Comparison of ENCODE assay signal across 8 mouse cellular contexts in the genomic region with DNA sequence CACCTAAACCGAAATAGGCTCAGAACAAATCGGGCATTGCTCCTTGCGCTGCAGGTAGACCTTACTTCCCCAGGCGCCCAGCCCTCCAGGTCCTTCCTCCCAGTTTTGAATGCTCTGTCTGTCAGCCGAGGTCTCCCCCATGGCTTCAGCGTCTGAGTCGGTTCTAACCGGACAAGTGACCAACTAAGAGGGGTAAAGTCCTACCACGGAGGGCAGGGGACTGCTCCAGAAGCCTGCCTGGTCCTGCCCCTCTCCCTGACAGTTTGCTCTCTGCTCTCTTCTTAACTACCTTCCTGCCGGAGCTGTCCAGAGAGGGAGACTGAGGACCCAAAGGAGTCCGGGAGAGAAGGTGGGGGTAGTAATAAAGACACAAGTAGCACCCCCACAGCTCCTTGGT. TPM values are rescaled to one million over a fixed set of nuclear protein-coding genes. Genes with fewer than 3 reads are reported as not detected.
DNase-seq lines count a peak whose midpoint lies in the region; ATAC-seq and TF ChIP-seq lines count a peak whose summit lies in the region.

No protein-coding gene starts in this region.

- 5% methylated on average over 11 of the region's 11 CpGs for WGBS in embryonic facial prominence, embryonic 11.5 days
- 5% methylated on average over 11 of the region's 11 CpGs for WGBS in heart, embryonic 12.5 days
- WGBS in kidney, embryonic 16.5 days: 3% methylated on average over 11 of the region's 11 CpGs
- WGBS in macrophage (ENCODE audit: missing documents): 0% methylated on average over 11 of the region's 11 CpGs
- WGBS in small intestine, adult 2 months: 0% methylated on average over 11 of the region's 11 CpGs

- peak; percentile 24 for DNase-seq in CH12.LX (ENCODE audit: extremely low read depth)
- DNase-seq in adrenal gland, adult 2 months: peak; percentile 64
- no peak for DNase-seq in embryonic facial prominence, embryonic 11.5 days (ENCODE audit: low spot score)
- no peak for DNase-seq in layer of hippocampus, adult 11-12 months (ENCODE audit: low spot score)

- dilution Hi-C loops in CH12.LX (cut with MboI; ENCODE audit: extremely low pct_ligation_motif_present, extremely low pct_unique_long_range_greater_than_20kb, low sequenced_read_pairs): no loop called here

- H3K4me2 ChIP-seq in CH12.LX (ENCODE audit: insufficient read depth, low read depth, poor library complexity, severe bottlenecking): peak overlapping the region; percentile 31
- peak overlapping the region; percentile 62 for H3K4me2 ChIP-seq in embryonic facial prominence, embryonic 11.5 days (ENCODE audit: low read depth, low read length)
- peak overlapping the region; percentile 76 for H3K4me2 ChIP-seq in heart, embryonic 12.5 days
- H3K4me2 ChIP-seq in kidney, embryonic 16.5 days (replicated peaks; ENCODE audit: low read depth, low read length): peak overlapping the region; percentile 80

- H3K36me3 ChIP-seq in CH12.LX (replicated peaks in 1 of 2; ENCODE audit: control insufficient read depth in 1 of 2, insufficient read depth in 1 of 2, low read length in 1 of 2): peaks cover 0 to 9% of the 10 kb centered on the region in 2 experiments
- no peaks in the 10 kb centered on the region for H3K36me3 ChIP-seq in embryonic facial prominence, embryonic 11.5 days (replicated peaks; ENCODE audit: control insufficient read depth, insufficient read depth, low read depth, low read length)
- H3K36me3 ChIP-seq in heart, embryonic 12.5 days: peaks cover 6% of the 10 kb centered on the region; the same call in 1 of the 2 replicates
- H3K36me3 ChIP-seq in kidney, embryonic 16.5 days (ENCODE audit: insufficient read depth, low read length): no peaks in the 10 kb centered on the region
- H3K36me3 ChIP-seq in macrophage (ENCODE audit: inconsistent target): no peaks in the 10 kb centered on the region
- 0 out of 2 replicates have a peak, but pooled peaks cover 1% of the 10 kb centered on the region for H3K36me3 ChIP-seq in small intestine, adult 2 months (ENCODE audit: control insufficient read depth, insufficient read depth, low read length)

- H3K79me2 ChIP-seq in CH12.LX (replicated peaks; ENCODE audit: control insufficient read depth, extremely low read depth, insufficient read depth, poor library complexity, severe bottlenecking): peaks cover 75% of the 10 kb centered on the region
- H3K79me2 ChIP-seq in macrophage (ENCODE audit: inconsistent target): peaks cover 87% of the 10 kb centered on the region

- TF ChIP-seq RAD21 in CH12.LX (IDR thresholded peaks at IDR 0.05; ENCODE audit: low read depth, low read length): no peak

- TF ChIP-seq EP300 in CH12.LX (IDR thresholded peaks at IDR 0.05; ENCODE audit: low read length): no peak

- H3K4me3 ChIP-seq in CH12.LX (replicated peaks in 1 of 3; ENCODE audit: low read depth in 2 of 3, low read length in 2 of 3, poor library complexity in 1 of 3): peak overlapping the region; percentile 74 to 85 (median 76)
- peak overlapping the region; percentile 96 for H3K4me3 ChIP-seq in embryonic facial prominence, embryonic 11.5 days (ENCODE audit: low read depth, low read length)
- peak overlapping the region; percentile 93 for H3K4me3 ChIP-seq in heart, embryonic 12.5 days
- peak overlapping the region; percentile 94 for H3K4me3 ChIP-seq in kidney, embryonic 16.5 days (ENCODE audit: low read length)
- H3K4me3 ChIP-seq in macrophage (ENCODE audit: inconsistent target): peak overlapping the region; percentile 87
- peak overlapping the region; percentile 90 for H3K4me3 ChIP-seq in small intestine, adult 2 months (ENCODE audit: low read depth, low read length)

- in situ Hi-C loops in CH12.LX (cut with MboI; ENCODE audit: low pct_ligation_motif_present, low pct_unique_long_range_greater_than_20kb, low sequenced_read_pairs): no loop called here

- H3K4me1 ChIP-seq in CH12.LX (ENCODE audit: control insufficient read depth in 1 of 2, insufficient read depth in 2 of 2): peaks cover 15 to 45% of the 10 kb centered on the region in 2 experiments
- H3K4me1 ChIP-seq in embryonic facial prominence, embryonic 11.5 days (ENCODE audit: control insufficient read depth, insufficient read depth, low read length): no peaks in the 10 kb centered on the region; the same call in 1 of the 2 replicates
- peaks cover 36% of the 10 kb centered on the region for H3K4me1 ChIP-seq in heart, embryonic 12.5 days (replicated peaks)
- peaks cover 46% of the 10 kb centered on the region for H3K4me1 ChIP-seq in kidney, embryonic 16.5 days (ENCODE audit: insufficient read depth, low read length)
- peaks cover 2% of the 10 kb centered on the region; the same call in 1 of the 2 replicates for H3K4me1 ChIP-seq in small intestine, adult 2 months (ENCODE audit: control insufficient read depth, insufficient read depth, insufficient read length, low read length)

- peak overlapping the region; percentile 100 for H3K9ac ChIP-seq in CH12.LX (ENCODE audit: insufficient read depth, low read depth)
- peak overlapping the region; percentile 100 for H3K9ac ChIP-seq in embryonic facial prominence, embryonic 11.5 days (replicated peaks; ENCODE audit: low read length)
- peak overlapping the region; percentile 99 for H3K9ac ChIP-seq in heart, embryonic 12.5 days
- H3K9ac ChIP-seq in kidney, embryonic 16.5 days (replicated peaks; ENCODE audit: low read length): peak overlapping the region; percentile 100

- H3K27ac ChIP-seq in CH12.LX (ENCODE audit: insufficient read depth, low read depth): peak overlapping the region; percentile 21; the same call in 1 of the 2 replicates
- peak overlapping the region; percentile 100 for H3K27ac ChIP-seq in embryonic facial prominence, embryonic 11.5 days (replicated peaks; ENCODE audit: low read depth, low read length)
- H3K27ac ChIP-seq in heart, embryonic 12.5 days (ENCODE audit: poor library complexity, severe bottlenecking): peak overlapping the region; percentile 99
- H3K27ac ChIP-seq in kidney, embryonic 16.5 days (ENCODE audit: low read length): peak overlapping the region; percentile 98
- peak overlapping the region; percentile 72 for H3K27ac ChIP-seq in macrophage
- H3K27ac ChIP-seq in small intestine, adult 2 months (ENCODE audit: insufficient read depth, low read depth, low read length): peak overlapping the region; percentile 84

- no peak for TF ChIP-seq CTCF in CH12.LX (conservative IDR thresholded peaks at IDR 0.05 in 1 of 2, IDR thresholded peaks at IDR 0.05 in 1 of 2; ENCODE audit: low read depth in 2 of 2, low read length in 2 of 2)
- TF ChIP-seq CTCF in small intestine, adult 2 months (IDR thresholded peaks at IDR 0.05; ENCODE audit: extremely low read depth, insufficient read length, insufficient replicate concordance, low read depth, low read length): no peak

- TF ChIP-seq POLR2A in CH12.LX (IDR thresholded peaks at IDR 0.05; ENCODE audit: low read depth, low read length): no peak
- peak; percentile 50 for TF ChIP-seq POLR2A in small intestine, adult 2 months (IDR thresholded peaks at IDR 0.05; ENCODE audit: low read depth, low read length)

- H3K9me3 ChIP-seq in CH12.LX (replicated peaks; ENCODE audit: low read length): no peaks in the 10 kb centered on the region
- H3K9me3 ChIP-seq in embryonic facial prominence, embryonic 11.5 days (replicated peaks; ENCODE audit: control insufficient read depth, low read length): no peaks in the 10 kb centered on the region
- no peaks in the 10 kb centered on the region for H3K9me3 ChIP-seq in heart, embryonic 12.5 days (replicated peaks)
- no peaks in the 10 kb centered on the region for H3K9me3 ChIP-seq in kidney, embryonic 16.5 days (ENCODE audit: low read length)

- H3K27me3 ChIP-seq in CH12.LX (replicated peaks): no peaks in the 10 kb centered on the region
- H3K27me3 ChIP-seq in embryonic facial prominence, embryonic 11.5 days (ENCODE audit: control insufficient read depth, insufficient read depth, low read length): no peaks in the 10 kb centered on the region
- no peaks in the 10 kb centered on the region for H3K27me3 ChIP-seq in heart, embryonic 12.5 days (replicated peaks)
- H3K27me3 ChIP-seq in kidney, embryonic 16.5 days (ENCODE audit: insufficient read depth, low read length): no peaks in the 10 kb centered on the region
- H3K27me3 ChIP-seq in small intestine, adult 2 months (ENCODE audit: control insufficient read depth, insufficient read depth, low read length): no peaks in the 10 kb centered on the region

- no peak for ATAC-seq in embryonic facial prominence, embryonic 11.5 days (replicated peaks; ENCODE audit: insufficient number of reproducible peaks, low FRiP score, low TSS enrichment, low read depth)
- peak; percentile 25; the same call in 1 of the 2 replicates for ATAC-seq in heart, embryonic 12.5 days (ENCODE audit: insufficient number of reproducible peaks, low FRiP score)
- peak; percentile 55 for ATAC-seq in kidney, embryonic 16.5 days (ENCODE audit: low FRiP score, low TSS enrichment)

TF ChIP-seq in CH12.LX, 34 proteins besides CTCF, POLR2A, EP300 and RAD21 (continues in another document):
- TF ChIP-seq E2F4 (IDR thresholded peaks at IDR 0.05; ENCODE audit: insufficient replicate concordance, low read depth, low read length): no peak
- no peak for TF ChIP-seq MAX (IDR thresholded peaks at IDR 0.05; ENCODE audit: low read length)
- no peak for TF ChIP-seq SMC3 (IDR thresholded peaks at IDR 0.05; ENCODE audit: low read depth, low read length)
- TF ChIP-seq JUND (conservative IDR thresholded peaks at IDR 0.05; ENCODE audit: low read depth, low read length): no peak
- no peak for TF ChIP-seq NELFE (IDR thresholded peaks at IDR 0.05; ENCODE audit: low read depth, low read length)
- TF ChIP-seq UBTF (IDR thresholded peaks at IDR 0.05; ENCODE audit: low read depth, low read length): no peak
- no peak for TF ChIP-seq ELF1 (IDR thresholded peaks at IDR 0.05; ENCODE audit: low read depth, low read length)
- 0 out of 2 replicates have a peak, but pooled peaks have one; percentile 10 for TF ChIP-seq MEF2A (IDR thresholded peaks at IDR 0.05; ENCODE audit: borderline replicate concordance, low read depth, low read length)

RNA-seq across cellular contexts. Expression of gene Ino80d, which starts 1.6 kb away (rescaled TPM):
- total RNA-seq in CH12.LX (2012; rRNA removed): 5.8 and 6.0 TPM in 2 replicates
- 3.4 and 4.6 TPM in 2 replicates for total RNA-seq in CH12.LX (2014; rRNA removed)
- 3.8 and 4.5 TPM in 2 replicates for polyA plus RNA-seq in CH12.LX (2012; ENCODE audit: insufficient read length, low read depth)
- total RNA-seq in adrenal gland, adult 2 months (2021): 10 to 100 TPM; 20.4 to 32.6 TPM
- polyA plus RNA-seq in adrenal gland, adult 2 months (2012; rRNA removed): 10.6 and 10.7 TPM in 2 replicates
- 7.9 and 8.9 TPM in 2 replicates for polyA plus RNA-seq in embryonic facial prominence, embryonic 11.5 days (2014; fragmentation: Nextera tagmentation; extraction: Ambion mirVana)
- 10.4 and 11.1 TPM in 2 replicates for polyA plus RNA-seq in heart, embryonic 12.5 days (2016; fragmentation: Nextera tagmentation; extraction: Ambion mirVana)
- polyA plus RNA-seq in kidney, embryonic 16.5 days (2015; fragmentation: Nextera tagmentation; extraction: Ambion mirVana): 9.5 and 10.6 TPM in 2 replicates
- 100 to 1,000 TPM in 9 of 26 experiments, 10 to 100 TPM in 17; 65.4 to 185 (median 91.0) TPM for total RNA-seq in macrophage (2018; cell fraction: chromatin; rRNA removed)
- 10 to 100 TPM; 19.3 to 40.1 (median 24.8) TPM for total RNA-seq in macrophage (2018; cell fraction: cytosol; rRNA removed)
- total RNA-seq in macrophage (2018; cell fraction: nucleus; rRNA removed): 100 to 1,000 TPM in 3 of 26 experiments, 10 to 100 TPM in 23; 53.0 to 142 (median 67.5) TPM
- 6.5 to 8.3 TPM (median 7.6 TPM) in 3 replicates for polyA plus RNA-seq in macrophage (2018)
- polyA plus RNA-seq in small intestine, adult 2 months (2012; rRNA removed): 6.0 and 11.5 TPM in 2 replicates

Comparison
In these comparisons a context has a peak if more than half of its experiments do, and no peak if none do; other contexts are left out.
1. DNase-seq: peak in CH12.LX (single experiment) and adrenal gland, adult 2 months (single experiment); none in embryonic facial prominence, embryonic 11.5 days (single experiment) and layer of hippocampus, adult 11-12 months (single experiment).
2. H3K27ac ChIP-seq: peak in every context shown above with its lines; median percentile 100 in embryonic facial prominence, embryonic 11.5 days; 99 in heart, embryonic 12.5 days; 98 in kidney, embryonic 16.5 days; 84 in small intestine, adult 2 months; 72 in macrophage; 21 in CH12.LX.
3. Peak in every context shown above with its lines, with median percentiles within 50 percentile points of each other: H3K4me2 ChIP-seq, H3K4me3 ChIP-seq and H3K9ac ChIP-seq.